Mouse (Mus musculus) myocyte (in vitro differentiated cells): ENCODE data around the gene Prom1. TPM values are rescaled to one million over a fixed set of nuclear protein-coding genes. Genes with fewer than 3 reads are reported as not detected.

Experiments
- H3K27me3 ChIP-seq: one replicate; pipeline ENCODE4 v1.6.1; 2011; ENCODE audit not compliant: control insufficient read depth, insufficient read depth, insufficient read length
- H3K36me3 ChIP-seq: one replicate; pipeline ENCODE4 v1.6.1; 2011; ENCODE audit not compliant: control insufficient read depth, insufficient read depth
- H3K4me2 ChIP-seq: one replicate; pipeline ENCODE4 v1.6.1; 2011; ENCODE audit warnings: low read depth, control low read depth
- H3K4me3 ChIP-seq: one replicate; pipeline ENCODE4 v1.5.1; 2011; ENCODE audit warnings: mild to moderate bottlenecking, control low read depth, moderate library complexity
- H3K79me2 ChIP-seq: one replicate; pipeline ENCODE4 v1.6.1; 2011; ENCODE audit not compliant: control insufficient read depth, insufficient read depth
- H3ac ChIP-seq: one replicate; pipeline ENCODE4 v1.6.1; 2011; ENCODE audit not compliant: control insufficient read depth, insufficient read length
- CEBPB ChIP-seq: IDR thresholded peaks from 2 replicates; pipeline ENCODE4 v1.6.1; 2011; ENCODE audit warnings: mild to moderate bottlenecking, moderate library complexity; ENCODE audit not compliant: poor library complexity, insufficient read depth, severe bottlenecking
- E2F4 ChIP-seq: IDR thresholded peaks from one replicate; pipeline ENCODE4 v1.6.1; 2011; ENCODE audit warnings: mild to moderate bottlenecking, control low read depth, moderate library complexity; ENCODE audit not compliant: insufficient read depth
- MAX ChIP-seq: IDR thresholded peaks from one replicate; pipeline ENCODE4 v1.6.1; 2011; ENCODE audit warnings: low read depth, mild to moderate bottlenecking, control low read depth
- MYOD1 ChIP-seq, 3 experiments: IDR thresholded peaks; one replicate each; pipeline ENCODE4 v1.6.1; 2011; ENCODE audit warnings: control low read depth in 2 of 3, low read depth in 2 of 3, mild to moderate bottlenecking in 2 of 3, moderate library complexity in 1 of 3; ENCODE audit not compliant: insufficient read length in 2 of 3, control insufficient read depth in 1 of 3
- MYOG ChIP-seq, 3 experiments: IDR thresholded peaks; one replicate each; pipeline ENCODE4 v1.6.1; 2011; ENCODE audit warnings: control low read depth in 2 of 3, low read depth in 2 of 3, mild to moderate bottlenecking in 2 of 3; ENCODE audit not compliant: insufficient read length in 2 of 3, control insufficient read depth in 1 of 3, insufficient read depth in 1 of 3
- POLR2A ChIP-seq: IDR thresholded peaks from one replicate; pipeline ENCODE4 v1.6.1; 2011; ENCODE audit warnings: low read depth, mild to moderate bottlenecking, control low read depth, moderate library complexity; ENCODE audit not compliant: insufficient read length
- POLR2AphosphoS2 ChIP-seq: IDR thresholded peaks from one replicate; pipeline ENCODE4 v1.6.1; 2011; ENCODE audit warnings: low read depth, control low read depth; ENCODE audit not compliant: insufficient read length
- REST ChIP-seq: IDR thresholded peaks from one replicate; pipeline ENCODE4 v1.6.1; 2011; ENCODE audit warnings: mild to moderate bottlenecking, control low read depth, moderate library complexity; ENCODE audit not compliant: insufficient read depth, insufficient read length
- SRF ChIP-seq: IDR thresholded peaks from one replicate; pipeline ENCODE4 v1.6.1; 2011; ENCODE audit warnings: low read depth; ENCODE audit not compliant: control insufficient read depth, insufficient read length
- TCF12 ChIP-seq: IDR thresholded peaks from one replicate; pipeline ENCODE4 v1.6.1; 2011; ENCODE audit warnings: mild to moderate bottlenecking, control low read depth; ENCODE audit not compliant: poor library complexity, insufficient read depth, severe bottlenecking
- TCF3 ChIP-seq: IDR thresholded peaks from one replicate; pipeline ENCODE4 v1.6.1; 2011; ENCODE audit warnings: low read depth, control low read depth; ENCODE audit not compliant: insufficient read length
- USF1 ChIP-seq: IDR thresholded peaks from one replicate; pipeline ENCODE4 v1.6.1; 2011; ENCODE audit warnings: low read depth, mild to moderate bottlenecking, control low read depth, moderate library complexity
- polyA plus RNA-seq: library from polyadenylated mRNA; unstranded; fragments of >200 nt; fragmentation: generic; extraction: Trizol; gene quantifications from one replicate; pipeline ENCODE4 v1.2.1, GENCODE M21; 2012; ENCODE audit warnings: missing spikeins

The Prom1 gene
- polyA plus RNA-seq, 1 experiment = not detected

- TF ChIP-seq USF1 (no peak), SRF (no peak), TCF12 (no peak), E2F4 (no peak), TCF3 (no peak), POLR2A (no peak), MYOG (IDR thresholded peaks at IDR 0.05; ENCODE audit: control insufficient read depth in 1 of 3, insufficient read depth in 1 of 3, insufficient read length in 2 of 3, low read depth in 2 of 3) (no peak), POLR2AphosphoS2 (no peak), REST (no peak), MAX (no peak), CEBPB (no peak), MYOD1 (IDR thresholded peaks at IDR 0.05; ENCODE audit: control insufficient read depth in 1 of 3, insufficient read length in 2 of 3, low read depth in 2 of 3) (no peak)
- no peak overlapping the region for H3K4me2 ChIP-seq
Observed at GRCm38 (mm10) chr5:43970532-43970931, 131.3 kb downstream of the Prom1 start.

GRCm38 (mm10) chr5:43968634-43969033 is 133.2 kb downstream of the Prom1 start:
- Histone ChIP-seq H3K27me3 (no peaks in the 10 kb centered on the region), H3K79me2 (no peaks in the 10 kb centered on the region), H3K4me3 (no peak overlapping the region), H3K4me2 (no peak overlapping the region), H3ac (no peak overlapping the region), H3K36me3 (no peaks in the 10 kb centered on the region)
- TF ChIP-seq MAX (no peak), TCF12 (no peak), E2F4 (no peak), MYOD1 (IDR thresholded peaks at IDR 0.05; ENCODE audit: control insufficient read depth in 1 of 3, insufficient read length in 2 of 3, low read depth in 2 of 3) (no peak), POLR2AphosphoS2 (no peak), TCF3 (no peak), SRF (no peak), MYOG (IDR thresholded peaks at IDR 0.05; ENCODE audit: control insufficient read depth in 1 of 3, insufficient read depth in 1 of 3, insufficient read length in 2 of 3, low read depth in 2 of 3) (no peak), CEBPB (no peak), POLR2A (no peak), REST (no peak), USF1 (no peak)

More at GRCm38 (mm10) chr5:43970532-43970931, 131.3 kb downstream of the Prom1 start:
- no peak overlapping the region for H3K4me3 ChIP-seq
- H3K36me3 ChIP-seq = no peaks in the 10 kb centered on the region
- no peaks in the 10 kb centered on the region for H3K79me2 ChIP-seq
- H3K27me3 ChIP-seq = no peaks in the 10 kb centered on the region
- no peak overlapping the region for H3ac ChIP-seq

DNA sequence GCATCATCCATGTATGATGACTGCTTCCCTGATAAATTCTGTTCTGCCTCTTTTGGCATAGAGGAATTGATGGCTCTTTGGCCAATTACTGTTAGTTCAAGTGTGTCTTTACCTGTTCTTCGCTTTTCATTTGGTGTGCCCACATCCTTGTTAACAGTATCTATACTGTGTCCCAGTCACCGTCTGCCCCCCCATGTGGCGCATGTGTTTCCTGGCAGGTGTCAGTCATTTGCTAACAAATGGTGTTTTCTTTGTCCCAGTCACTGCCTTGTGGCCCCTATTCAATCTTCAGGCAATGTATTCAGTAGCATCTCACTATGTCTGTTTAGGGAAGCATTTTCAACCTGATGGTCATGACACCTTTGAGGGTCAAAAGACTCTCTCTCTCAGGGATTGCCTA is 140.8 kb downstream of the Prom1 start:
- Histone ChIP-seq H3K4me2 (no peak overlapping the region), H3K27me3 (no peaks in the 10 kb centered on the region), H3K36me3 (no peaks in the 10 kb centered on the region), H3ac (no peak overlapping the region), H3K79me2 (no peaks in the 10 kb centered on the region), H3K4me3 (no peak overlapping the region)
- TF ChIP-seq USF1 = no peak
- no peak for TF ChIP-seq E2F4
- TF ChIP-seq TCF12 = no peak

DNA sequence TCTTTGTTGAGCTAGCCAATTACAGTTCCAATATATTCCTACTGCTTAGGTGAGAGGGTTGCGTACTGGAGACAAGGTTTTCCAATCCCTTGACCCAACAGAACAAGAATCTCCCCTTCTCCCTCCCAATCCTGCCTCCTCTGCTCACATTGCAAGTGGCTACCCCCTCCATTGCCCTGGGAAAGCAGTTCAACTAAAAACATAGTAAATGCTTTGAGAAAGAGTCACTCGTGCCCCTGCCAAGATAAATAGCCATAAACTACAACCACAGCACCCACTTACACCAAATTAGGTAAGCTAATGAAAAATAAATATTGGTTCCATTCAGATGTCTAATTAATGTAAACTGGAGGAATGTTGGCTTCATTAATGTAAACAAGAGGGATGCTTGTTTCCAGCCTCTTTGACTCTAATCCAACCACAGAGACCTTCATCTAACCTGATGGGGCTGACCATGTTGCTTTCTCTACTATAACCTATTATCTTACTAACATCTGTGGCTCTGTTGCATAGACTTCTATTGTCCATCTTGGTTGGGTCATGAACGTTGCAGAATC is 141.9 kb downstream of the Prom1 start:
- TF ChIP-seq MYOG (IDR thresholded peaks at IDR 0.05; ENCODE audit: control insufficient read depth in 1 of 3, insufficient read depth in 1 of 3, insufficient read length in 2 of 3, low read depth in 2 of 3) (no peak), TCF3 (no peak), E2F4 (no peak), REST (no peak)
- Histone ChIP-seq H3K27me3 (no peaks in the 10 kb centered on the region), H3K4me2 (no peak overlapping the region), H3ac (no peak overlapping the region), H3K36me3 (no peaks in the 10 kb centered on the region), H3K79me2 (no peaks in the 10 kb centered on the region), H3K4me3 (no peak overlapping the region)

DNA sequence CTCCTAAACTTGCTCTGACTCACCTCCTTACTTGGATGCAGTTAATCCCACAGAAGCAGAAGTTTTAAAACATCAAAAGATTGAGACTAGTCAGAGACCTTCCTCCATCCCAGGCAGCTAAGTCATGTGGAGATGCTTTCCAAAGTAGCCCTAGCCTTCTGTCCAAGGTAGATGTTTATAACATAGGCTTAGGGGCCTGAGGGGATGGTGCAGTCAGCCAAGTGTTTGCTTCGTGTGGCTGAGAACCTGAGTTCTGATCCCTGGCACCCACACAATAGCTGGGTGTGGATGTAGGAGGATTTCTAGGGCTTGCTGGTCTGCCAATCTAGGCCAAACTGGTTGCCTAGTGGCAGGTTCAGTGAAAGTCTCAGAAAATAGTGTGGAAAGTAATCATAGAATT is 148.6 kb downstream of the Prom1 start:
- Histone ChIP-seq H3K4me2 (no peak overlapping the region), H3K79me2 (no peaks in the 10 kb centered on the region), H3K36me3 (no peaks in the 10 kb centered on the region), H3ac (no peak overlapping the region), H3K4me3 (no peak overlapping the region), H3K27me3 (no peaks in the 10 kb centered on the region)
- TF ChIP-seq CEBPB (no peak), TCF3 (no peak), TCF12 (no peak), POLR2AphosphoS2 (no peak), MYOG (IDR thresholded peaks at IDR 0.05; ENCODE audit: control insufficient read depth in 1 of 3, insufficient read depth in 1 of 3, insufficient read length in 2 of 3, low read depth in 2 of 3) (no peak), E2F4 (no peak), REST (no peak), POLR2A (no peak), USF1 (no peak), SRF (no peak), MAX (no peak), MYOD1 (IDR thresholded peaks at IDR 0.05; ENCODE audit: control insufficient read depth in 1 of 3, insufficient read length in 2 of 3, low read depth in 2 of 3) (no peak)
